Mouse (Mus musculus): ENCODE results near the gene Nrp2. TPM values are rescaled to one million over a fixed set of nuclear protein-coding genes. Genes with fewer than 3 reads are reported as not detected.

Nrp2 gene
- polyA plus RNA-seq, 1 experiment from 2014 or later: 1.7 TPM

DNA sequence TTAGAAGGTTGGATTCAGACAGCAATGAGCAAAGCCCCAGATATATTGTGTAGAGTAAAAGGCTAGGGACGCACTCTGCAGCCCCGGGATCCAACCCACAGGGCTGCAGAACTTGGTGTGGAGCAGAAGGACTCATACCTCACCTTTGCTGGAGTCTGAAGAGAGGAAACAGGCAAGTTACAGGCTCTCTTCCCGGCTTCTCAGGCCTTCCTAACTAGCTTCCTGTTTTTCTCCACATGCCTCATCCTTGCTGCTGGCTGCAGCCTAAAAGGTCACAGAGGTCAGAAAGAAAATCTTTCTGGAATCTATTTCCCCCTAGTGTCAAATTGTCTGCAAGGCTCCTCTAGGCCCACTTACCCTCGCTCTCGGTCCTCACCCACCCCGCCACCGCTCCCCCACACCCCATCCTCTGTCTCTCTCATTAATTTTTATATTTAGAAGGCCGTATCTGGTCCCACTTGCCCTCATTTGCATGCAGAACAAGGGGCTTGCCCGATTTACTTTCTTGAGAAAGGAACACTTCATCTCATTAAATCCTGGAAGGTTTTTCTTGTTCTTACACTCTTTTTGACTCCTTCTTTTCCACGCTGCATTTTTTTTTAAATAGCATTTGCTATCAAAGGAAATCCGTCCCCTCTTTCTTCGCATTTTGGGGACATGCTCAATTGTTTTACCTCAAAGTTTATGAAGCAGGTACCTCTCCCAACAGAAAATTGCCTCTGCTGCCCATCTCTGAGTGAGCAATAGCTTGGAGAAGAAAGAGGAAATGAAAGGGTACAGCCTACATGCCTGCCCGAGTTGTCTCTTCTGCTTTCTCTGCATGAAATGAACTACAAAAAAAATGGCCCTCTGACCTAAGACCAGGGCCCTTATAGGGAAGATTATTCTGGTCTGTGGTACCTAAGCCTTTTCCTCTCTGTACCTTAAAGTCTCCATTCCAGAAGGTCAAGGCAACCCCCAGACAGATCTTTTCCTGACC is 17.9 kb downstream of the Nrp2 start:
- no peak for DNase-seq (ENCODE audit: low spot score)

DNA sequence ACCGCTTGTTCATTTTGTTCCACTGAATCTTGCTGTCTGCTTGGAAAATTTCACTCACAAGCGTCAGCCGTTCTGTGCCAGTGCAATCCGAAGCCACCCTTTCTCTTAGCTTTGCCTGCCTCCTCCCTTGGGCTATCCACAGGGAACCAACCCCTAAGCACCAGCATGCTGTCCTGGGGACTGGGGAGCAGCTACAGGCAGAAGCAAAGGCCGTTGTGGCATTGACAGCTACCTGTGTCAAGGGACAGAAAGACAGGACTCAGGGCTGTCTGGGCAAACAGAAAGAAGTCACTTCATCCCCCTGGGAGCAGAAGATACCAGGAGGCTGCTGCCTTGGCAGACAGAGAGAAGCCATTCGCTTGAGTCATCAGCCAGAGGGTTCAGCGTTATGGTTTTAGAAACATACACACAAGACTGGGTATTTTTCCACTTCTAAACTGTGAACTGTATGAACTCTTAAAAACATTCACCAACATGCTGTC is 18.7 kb downstream of the Nrp2 start:
- DNase-seq (ENCODE audit: low spot score): no peak

DNA sequence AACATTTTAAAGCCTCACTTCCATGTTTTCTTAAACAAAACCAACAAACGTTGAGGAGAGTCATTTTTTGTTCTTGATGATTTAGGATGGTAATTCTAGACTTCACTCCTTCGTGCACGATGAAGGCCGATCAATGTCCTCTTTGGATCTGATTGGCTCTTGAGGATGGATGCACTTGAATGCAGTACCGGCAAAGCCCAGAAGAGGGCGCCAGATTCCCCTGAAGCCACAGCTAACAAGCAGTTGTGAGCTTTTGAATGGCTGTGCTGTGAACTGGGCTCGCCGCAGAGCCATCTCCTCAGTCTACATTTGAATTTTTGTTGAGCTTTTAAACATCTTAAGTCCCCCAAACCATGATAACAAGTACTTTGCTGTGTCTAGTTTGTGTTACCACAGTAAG is 19.4 kb downstream of the Nrp2 start:
- DNase-seq (ENCODE audit: low spot score): peak; percentile 50

DNA sequence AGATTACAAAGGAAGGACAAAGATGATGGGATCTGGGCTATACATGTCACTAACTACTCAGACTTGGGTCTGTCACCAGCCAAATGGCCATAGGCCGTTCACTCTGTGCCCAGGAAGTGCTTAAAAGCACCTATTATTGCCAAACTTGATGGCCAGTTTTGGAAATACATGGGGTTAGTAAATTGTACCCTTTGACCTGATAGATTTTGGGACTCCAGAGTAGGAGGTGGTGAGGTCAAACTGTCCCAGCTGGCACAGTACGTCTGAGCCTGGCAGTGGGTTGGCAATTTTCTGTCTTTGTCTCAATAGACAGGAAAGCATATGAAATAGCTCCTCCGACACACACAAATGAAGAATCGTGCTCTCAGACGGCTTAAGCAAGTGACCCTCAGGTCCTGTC is 20.8 kb downstream of the Nrp2 start:
- no peak for DNase-seq (ENCODE audit: low spot score)

DNA sequence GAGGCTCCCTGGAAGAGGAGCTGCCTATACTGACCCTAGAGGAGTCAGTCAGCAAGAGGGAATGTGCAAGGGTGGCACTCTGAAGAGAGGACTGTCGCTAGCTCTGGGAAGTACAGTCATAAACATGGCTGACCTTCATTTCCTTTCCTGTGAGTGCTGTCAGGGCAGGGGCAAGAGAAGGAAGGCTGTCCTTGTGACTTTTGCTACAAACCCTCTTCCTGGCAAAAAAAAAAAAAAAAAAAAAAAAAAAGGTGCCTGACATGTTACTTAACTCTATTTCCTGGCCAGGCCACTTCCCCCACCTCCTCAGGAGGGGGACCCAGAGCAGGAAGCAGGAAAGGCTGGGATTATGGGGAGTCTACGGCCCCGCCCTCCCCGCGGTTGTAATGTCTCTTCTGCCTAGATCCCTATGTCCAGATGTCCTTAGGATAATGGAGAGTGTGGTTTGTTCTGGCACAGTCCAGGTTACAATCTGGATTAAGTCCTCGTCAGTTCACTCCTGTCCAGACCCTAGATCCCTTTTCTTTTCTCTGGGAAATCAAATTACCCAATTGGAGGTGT is 21.5 kb downstream of the Nrp2 start:
- DNase-seq (ENCODE audit: low spot score): no peak

DNA sequence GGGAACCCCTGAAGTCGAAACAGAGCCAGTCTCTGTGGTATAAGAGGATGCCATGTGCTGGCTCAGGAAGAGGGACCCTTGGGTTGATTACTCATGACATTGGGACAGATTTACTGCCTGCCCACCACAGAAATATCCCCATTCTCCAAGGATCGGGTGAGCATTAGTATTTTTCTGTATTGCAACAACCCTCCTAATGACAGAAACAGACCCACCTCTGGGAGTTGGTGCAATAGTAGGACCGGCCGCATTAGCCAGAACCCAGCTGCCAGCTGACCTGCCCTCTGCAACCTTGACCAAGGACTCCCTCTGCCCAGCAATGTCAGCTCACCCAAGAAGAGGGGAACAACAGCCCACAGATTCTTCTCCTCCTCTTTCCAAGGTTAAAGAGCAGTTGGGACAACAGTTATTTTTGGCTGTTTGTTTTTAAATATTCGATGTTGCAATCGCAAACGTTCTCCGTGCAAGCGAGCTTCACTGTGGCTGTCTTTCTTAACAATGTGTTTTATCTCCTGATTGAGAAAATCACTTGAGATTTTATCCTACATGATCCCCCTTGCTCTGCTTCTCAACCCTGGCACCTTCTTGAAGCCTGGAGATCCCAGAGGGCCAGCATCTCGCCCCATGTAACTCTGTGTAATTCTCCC is 22.1 kb downstream of the Nrp2 start:
- no peak for DNase-seq (ENCODE audit: low spot score)

DNA sequence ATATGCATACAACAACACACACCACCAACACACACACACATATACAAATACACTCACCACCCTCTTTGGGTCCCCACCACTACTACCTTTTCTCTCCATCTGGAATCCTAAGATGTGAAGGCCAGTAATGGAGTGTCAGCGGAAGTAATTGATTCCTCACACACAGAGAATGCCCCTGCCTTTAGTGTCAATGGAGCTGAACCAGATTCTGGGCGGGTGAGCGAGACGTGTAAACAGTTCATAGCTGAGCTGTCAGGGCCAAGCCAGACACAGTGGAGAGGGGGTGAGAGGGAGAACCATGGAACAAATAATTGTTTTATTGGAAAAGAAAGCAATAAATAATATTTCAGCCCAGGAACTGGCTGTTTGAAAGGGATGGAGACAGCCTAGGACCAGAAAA is 24.1 kb downstream of the Nrp2 start:
- DNase-seq (ENCODE audit: low spot score): no peak

DNA sequence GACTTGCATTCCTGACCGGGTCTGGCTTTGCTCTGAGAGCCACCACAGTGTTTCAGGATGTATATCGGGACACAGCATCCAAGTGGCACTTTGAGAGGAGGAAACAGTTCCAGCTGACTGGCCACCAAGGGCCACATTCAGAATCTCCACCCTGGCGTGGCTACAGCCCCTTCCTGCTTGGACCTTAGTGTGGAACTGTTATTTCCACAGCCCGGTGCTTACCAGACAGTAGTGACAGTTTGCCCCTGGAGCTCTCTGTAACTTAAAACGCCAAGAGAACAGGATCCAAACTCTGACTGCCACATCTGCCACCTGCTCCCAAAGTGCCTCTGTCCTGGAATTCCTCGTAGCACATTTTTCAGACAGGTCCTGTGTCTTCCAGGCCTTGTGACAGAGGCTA is 25.3 kb downstream of the Nrp2 start:
- no peak for DNase-seq (ENCODE audit: low spot score)

DNA sequence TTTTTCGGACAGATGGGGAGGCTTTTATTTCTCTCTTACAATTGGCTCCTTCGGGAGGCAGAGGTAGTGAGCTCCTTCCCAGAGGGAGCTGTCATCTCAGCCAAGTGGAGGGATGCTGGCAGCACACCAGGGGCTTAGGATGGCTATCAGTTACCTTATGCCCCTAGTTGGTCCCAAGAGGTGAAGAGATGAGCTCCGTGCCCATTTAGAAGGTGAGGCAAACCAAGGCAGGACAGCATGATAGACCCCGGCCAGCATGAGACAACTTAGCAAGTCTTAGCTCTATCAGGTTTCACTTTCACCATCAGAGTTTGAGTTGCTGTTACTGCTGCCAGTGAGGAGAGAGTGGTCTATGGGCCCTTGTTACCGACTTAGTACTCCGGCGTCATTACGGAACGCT is 25.8 kb downstream of the Nrp2 start:
- DNase-seq (ENCODE audit: low spot score): no peak

DNA sequence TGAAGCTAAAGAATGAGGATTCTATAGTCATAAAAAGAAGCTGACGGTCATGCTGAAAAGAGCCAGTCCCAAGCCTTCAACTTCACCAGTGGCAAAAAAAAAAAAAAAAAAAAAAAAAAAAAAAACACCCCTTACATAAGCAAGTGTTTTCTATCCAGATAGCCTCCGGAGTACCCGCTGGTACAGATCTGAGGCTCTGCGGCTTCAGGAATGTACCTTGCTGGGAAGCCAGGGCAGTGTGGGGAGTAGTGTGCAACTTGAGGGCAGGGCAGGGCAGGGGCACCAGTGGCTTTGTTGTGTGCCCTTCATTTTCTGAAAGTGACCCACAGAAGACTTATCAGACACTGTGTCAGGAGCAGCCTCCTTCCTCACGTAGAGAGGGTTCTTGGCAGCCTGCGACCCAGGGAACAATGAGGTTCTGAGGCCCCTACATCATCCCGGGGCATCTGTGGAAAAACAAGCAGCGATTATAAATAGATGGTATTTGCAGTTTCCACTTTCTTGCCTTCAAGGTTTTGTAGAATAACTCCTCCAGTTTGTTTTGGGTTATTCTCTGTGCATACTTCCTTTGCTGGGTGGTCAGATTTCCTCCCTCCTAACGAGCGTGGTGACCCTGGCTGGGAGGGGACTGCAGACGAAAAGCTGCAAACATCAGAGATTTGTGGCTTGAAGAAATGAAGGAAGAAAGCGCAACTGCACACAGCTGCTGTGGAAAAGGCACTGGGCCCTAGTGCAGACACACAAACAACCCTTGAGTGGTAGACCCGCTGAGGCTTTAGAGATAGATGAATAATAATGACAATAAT is 26.5 kb downstream of the Nrp2 start:
- DNase-seq (ENCODE audit: low spot score): no peak

DNA sequence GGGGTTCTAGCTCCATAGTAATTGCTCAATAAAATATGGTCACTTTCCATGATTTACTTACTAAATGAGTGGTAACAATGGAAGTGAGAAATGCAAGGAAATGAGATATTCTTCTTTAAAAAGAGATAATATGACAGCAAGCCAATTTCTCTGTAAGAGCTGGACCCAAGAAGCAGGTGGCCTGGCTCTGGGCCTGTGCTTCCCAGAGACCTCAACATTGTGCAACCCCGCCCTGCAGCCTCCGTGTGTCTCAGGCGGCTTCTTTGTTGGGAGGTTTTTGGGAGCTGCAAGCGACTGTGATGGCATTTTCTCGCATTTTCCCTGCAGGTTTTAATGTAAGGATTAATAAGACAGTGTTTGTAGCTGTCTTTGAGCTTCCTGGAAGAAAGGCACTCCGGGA is 29.0 kb downstream of the Nrp2 start:
- no peak for DNase-seq (ENCODE audit: low spot score)

DNA sequence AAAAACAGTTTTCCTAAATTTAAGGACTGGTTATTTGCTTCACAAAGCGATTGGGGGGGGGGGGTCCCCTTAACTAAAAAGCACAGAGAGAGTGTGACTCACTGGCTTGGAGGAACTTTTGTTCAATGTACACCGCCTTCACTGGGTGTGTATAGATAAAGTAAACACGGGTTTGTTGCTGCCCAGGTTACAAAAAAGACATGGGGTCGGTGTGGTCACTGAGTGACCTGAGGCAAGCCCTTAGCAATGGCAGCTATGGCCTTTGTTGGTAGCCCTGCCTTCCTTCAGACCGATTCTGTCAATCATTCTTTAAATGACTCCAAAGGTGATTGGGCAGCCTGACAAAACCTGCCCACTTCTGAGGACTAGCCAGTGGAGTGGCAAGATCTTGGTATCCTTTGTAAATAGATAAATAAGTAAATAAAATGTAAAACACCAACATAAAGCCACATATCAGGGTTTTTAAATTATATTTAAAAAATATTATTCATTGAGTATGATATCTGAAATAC is 31.4 kb downstream of the Nrp2 start:
- DNase-seq (ENCODE audit: low spot score): no peak

DNA sequence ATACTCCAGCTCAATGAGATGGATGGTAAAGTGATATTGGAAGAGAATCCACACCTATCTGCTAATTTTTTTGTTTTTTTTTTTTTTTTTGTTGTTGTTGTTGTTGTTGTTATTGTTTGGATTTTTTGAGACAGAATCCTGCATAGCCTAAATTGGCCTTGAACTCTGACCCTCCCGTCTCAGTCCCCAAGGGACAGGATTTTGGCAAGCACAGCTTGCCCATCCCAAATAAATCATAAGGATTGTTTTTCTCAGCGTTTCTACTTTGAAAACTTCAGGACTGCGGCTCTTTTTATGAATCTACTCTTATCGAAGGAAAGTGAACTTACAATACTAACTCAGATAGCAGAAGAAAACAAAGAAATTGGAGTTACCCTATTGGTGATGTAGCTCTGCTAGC is 31.9 kb downstream of the Nrp2 start:
- DNase-seq (ENCODE audit: low spot score): no peak

DNA sequence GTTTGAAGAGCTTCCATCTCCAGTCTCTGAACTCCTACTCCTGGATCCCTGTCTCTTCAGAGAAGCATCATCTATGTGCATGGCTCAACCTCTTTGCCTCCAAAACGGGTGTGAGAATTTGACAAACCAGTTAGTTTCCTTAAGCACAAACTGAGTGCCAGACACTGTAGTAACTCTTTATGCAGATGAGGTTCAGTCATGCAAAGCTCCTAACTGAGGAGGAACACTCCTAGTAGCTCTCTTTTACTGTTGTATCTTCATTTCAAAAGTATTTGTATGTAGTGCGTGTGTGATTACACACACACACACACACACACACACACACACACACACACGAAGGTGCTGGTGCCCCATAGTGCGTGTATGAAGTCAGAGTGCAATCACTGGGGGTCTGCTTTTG is 32.8 kb downstream of the Nrp2 start:
- DNase-seq (ENCODE audit: low spot score): no peak

DNA sequence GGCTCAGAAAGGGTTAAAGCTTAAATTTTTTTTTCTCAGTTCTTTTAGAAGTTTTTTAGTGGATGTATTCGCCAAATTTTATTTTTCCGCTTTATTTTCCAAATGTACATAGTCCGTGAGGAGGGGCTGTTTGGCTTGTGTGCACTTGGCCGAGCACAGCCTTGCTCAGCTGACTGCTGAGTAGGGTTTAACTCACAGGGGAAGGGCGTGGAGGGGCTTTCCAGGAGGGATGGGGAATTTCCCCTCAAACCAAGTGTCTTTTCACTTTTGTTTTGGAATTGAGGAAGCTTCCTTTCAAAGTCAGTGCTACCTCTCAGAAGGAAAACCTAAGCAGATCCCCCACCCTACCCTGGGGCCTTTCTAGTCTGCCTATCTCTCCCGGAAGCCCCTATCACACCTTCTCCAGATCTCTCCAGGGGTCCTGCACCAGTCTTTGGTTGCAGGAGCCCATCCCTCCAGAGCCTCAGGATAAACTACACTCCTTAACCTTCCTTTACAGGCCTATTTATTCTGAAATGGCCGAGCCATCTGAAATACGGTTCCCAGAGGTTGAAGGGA is 33.4 kb downstream of the Nrp2 start:
- DNase-seq (ENCODE audit: low spot score): no peak

DNA sequence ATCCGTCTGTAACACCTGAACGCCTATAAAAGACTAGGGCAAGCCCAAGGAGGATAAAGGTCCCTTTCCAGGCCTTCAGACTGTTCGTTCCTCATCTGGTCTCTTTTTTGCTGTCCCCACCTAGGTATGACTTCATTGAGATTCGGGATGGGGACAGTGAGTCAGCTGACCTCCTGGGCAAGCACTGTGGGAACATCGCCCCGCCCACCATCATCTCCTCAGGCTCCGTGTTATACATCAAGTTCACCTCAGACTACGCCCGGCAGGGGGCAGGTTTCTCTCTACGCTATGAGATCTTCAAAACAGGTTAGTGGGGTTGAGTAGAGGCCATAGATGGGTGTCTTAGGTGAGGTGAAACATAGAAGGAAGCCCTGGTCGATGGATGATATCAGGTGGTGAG is 35.1 kb downstream of the Nrp2 start:
- no peak for DNase-seq (ENCODE audit: low spot score)

DNA sequence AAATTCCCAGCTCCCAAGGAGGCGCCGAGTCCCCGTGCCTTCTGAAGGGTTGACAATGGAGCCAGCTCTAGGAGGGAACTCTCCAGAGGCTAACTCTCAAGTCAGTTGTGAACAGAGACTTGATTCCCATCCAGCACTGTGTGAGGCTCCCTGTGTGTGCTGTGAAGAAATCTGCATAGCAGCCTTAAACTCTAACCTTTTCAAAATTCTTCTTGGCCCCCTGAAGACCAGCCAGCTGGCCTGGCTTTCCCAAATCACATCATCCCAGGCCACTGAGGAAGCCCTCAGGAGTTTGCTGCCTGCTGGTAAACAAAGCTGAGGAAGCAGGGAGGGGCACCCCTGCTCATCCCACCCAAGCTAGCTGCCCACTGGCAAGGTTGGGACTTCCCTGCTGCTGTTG is 39.0 kb downstream of the Nrp2 start:
- DNase-seq (ENCODE audit: low spot score): no peak

DNA sequence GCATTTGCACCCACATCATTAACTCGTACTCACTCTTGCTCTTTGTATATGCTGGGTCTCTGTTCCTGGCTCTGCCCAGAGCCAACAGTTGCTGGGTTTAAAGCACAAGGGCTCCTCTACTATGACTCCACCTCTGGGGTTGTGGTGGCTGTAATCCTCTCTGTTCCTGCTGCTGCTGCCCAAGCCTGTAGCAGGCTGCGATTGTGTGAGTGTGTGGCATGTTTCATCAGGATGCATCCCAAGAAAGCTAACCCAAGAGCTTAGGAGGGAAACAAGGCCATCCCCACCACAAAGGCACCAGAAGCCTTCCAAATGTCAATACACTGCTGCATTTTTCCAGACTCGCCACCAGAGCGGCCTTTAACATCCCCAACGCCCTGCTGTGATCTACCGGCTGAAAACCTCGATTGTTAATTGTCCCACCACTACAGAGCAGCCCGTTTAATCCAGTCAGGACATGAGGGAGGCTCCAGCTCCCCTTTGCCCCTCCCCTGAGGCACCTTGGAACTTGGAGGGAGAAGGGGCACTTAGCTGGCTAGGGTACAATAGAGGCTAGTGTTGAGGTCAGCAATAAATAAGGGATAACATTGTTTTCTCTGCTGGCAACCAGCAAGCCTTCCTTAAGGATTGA is 40.1 kb downstream of the Nrp2 start:
- DNase-seq (ENCODE audit: low spot score): no peak

DNA sequence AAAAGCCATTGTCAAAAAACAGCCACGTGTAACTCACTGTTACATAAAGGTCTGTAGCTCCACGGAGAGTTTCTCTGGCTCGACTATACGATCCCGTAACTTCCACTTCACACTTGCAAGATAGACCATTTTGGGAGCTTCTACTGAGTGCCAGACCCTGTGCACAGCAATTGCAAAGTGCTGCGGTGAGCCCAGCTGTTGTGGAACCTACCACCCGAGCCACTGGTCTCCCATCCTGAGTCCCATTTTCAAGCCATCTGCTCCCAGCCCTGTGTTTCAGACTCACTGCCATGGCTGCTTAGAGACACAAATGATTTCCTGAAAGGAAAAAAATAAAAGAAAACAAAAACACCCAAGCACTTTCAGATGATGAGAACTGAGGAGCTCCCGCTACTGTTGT is 42.8 kb downstream of the Nrp2 start:
- no peak for DNase-seq (ENCODE audit: low spot score)

DNA sequence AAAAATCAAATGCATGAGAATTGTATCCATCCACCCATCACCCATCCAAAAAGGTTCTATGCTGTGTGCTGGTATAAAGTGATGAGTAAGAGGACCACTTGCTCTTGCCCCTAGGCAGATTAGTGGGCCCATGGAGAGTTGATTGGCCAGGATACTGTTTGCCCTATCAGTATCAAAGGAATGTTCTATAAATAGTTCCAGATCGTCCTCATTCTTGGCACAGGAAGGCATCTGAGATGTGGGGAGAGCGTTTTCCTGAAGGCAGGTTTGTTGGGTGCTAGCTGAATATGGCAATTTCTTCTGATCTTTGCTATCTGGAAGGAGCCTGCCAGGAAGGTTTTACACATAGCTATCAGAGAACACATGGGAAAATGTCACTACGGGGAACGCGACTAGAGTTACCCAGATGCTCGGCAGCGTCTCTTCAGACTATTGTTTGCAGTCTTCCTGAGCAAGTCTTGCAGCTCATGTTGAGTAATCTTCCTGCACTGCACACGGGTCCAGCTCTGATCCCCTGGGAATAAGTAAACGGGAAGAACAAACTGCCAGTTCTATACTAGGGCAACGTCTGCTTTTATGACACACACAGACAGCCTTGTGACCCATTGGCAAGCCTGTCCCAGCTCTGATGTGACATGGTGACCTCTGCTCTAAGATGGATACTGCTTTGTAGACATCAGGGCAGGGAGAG is 44.5 kb downstream of the Nrp2 start:
- DNase-seq (ENCODE audit: low spot score): no peak

All from thymus, postnatal 0 days (tissue).